Mouse (Mus musculus): Measurements from ENCODE around the gene Gm11214. TPM values are rescaled to one million over a fixed set of nuclear protein-coding genes. Genes with fewer than 3 reads are reported as not detected.

Gm11214 gene
- total and polyA plus RNA-seq, 3 experiments = 0.67 TPM; not detected in 2

DNA sequence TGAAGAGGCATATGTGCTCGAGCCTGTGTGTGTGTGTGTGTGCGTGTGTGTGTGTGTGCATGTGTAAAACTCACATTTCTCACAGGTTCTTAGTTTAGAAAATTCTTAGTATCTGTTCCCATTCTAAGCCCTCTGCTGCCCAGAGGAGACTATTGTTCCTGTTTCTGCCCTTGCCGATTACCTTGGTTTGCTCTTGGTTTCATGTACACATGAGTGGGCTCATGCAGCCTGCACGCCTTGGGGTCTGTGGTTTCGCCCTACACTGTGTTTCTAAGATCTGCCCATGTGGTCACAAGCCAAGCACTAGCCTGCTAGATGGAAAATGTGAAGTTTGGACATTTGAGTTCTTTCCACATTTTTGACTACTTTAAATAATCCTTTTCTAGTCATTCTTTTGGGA is 48.7 kb upstream of the Gm11214 start (continued):
- TF ChIP-seq NRF1 (IDR thresholded peaks at IDR 0.05; ENCODE audit: low read depth, low read length) (no peak), CHD2 (IDR thresholded peaks at IDR 0.05; ENCODE audit: low read length) (no peak), ELF1 (IDR thresholded peaks at IDR 0.05; ENCODE audit: low read depth, low read length) (no peak), POLR2A (IDR thresholded peaks at IDR 0.05; ENCODE audit: low read depth, low read length) (no peak), USF2 (conservative IDR thresholded peaks at IDR 0.05; ENCODE audit: low read depth, low read length) (no peak), GABPA (IDR thresholded peaks at IDR 0.05; ENCODE audit: insufficient replicate concordance, low read depth, low read length) (no peak)

DNA sequence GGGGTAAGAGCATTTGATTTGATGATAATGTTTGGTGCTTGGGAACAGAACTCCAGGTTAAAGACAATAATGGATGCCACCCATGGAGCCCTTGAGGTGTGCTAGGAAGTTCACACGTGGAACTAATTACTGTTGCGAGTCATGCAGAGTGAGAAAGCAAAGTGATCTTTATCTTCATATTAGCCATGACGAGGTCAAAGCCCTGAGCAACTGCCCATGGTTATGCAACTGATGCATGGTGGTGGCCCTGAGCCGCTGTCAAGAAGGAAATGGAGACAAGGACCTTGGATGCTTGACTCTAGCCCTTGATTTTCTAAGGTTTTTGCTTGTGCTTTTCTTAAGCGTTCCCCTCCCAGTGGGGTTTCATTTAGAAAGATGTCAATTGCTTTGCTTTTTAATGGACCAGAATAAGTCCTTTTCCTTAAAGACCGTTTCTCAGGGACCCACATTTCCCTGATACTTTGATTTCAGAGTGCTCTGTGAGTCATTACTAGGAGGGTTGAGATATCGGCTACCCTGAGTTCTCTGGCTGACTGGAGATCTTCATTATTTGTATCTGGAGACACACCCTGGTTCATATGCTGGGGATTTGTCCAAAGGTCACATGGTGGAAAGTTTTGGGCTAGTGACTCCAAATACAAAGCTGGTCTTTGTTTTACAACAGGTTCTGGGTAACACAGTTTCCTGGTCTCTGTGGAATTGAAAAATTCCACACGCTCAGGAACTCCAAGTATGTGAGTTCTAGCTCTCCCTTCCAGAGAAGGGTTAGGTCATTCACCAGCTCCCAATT is 47.4 kb upstream of the Gm11214 start:
- dilution Hi-C loops (cut with MboI; ENCODE audit: extremely low pct_ligation_motif_present, extremely low pct_unique_long_range_greater_than_20kb, low sequenced_read_pairs) = no loop called here

DNA sequence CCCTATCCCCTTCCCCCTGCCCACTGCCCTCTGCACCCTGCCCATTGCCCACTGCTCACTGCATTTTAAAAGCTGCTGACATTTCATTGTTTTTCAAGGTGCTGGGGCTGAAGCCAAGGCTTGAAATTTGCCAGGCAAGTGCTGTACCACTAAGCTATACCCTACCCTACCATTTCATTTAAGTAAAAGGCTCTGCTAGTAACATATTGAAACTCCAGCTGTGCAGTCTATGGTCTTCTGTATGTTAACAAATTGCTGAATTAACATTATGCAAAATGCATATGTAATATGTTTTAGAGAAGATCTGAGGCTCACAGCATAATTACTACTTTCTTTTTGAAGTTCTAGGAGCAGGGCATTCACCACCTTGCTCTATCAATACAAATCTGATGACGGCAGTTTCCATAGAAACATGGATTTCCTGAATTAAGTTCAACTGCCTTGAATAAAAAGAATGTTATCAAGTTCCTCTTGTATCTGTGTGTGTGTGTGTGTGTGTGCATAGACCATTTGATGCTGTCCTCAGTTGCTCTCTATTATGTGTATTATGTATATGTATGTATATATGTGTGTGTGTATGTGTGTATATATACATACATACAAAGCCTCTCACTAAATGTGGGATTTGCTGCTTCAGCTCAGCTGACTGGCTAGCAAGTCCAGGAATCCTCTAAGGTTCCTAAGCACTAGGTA is 43.2 kb upstream of the Gm11214 start:
- TF ChIP-seq MXI1 (IDR thresholded peaks at IDR 0.05; ENCODE audit: low read depth, low read length) = no peak
- no peak for TF ChIP-seq HCFC1 (IDR thresholded peaks at IDR 0.05; ENCODE audit: low read depth, low read length)
- TF ChIP-seq ZMIZ1 (IDR thresholded peaks at IDR 0.05; ENCODE audit: low read depth, low read length) = no peak
- no peak for TF ChIP-seq ZNF384 (IDR thresholded peaks at IDR 0.05; ENCODE audit: low read depth, low read length)
- no peak for TF ChIP-seq ELF1 (IDR thresholded peaks at IDR 0.05; ENCODE audit: low read depth, low read length)
- no peak for TF ChIP-seq RCOR1 (conservative IDR thresholded peaks at IDR 0.05; ENCODE audit: low read depth, low read length)
- no peak for TF ChIP-seq NELFE (IDR thresholded peaks at IDR 0.05; ENCODE audit: low read depth, low read length)
- no peak for TF ChIP-seq USF1 (IDR thresholded peaks at IDR 0.05; ENCODE audit: low read depth, low read length)
- TF ChIP-seq ZKSCAN1 (IDR thresholded peaks at IDR 0.05; ENCODE audit: borderline replicate concordance, low read depth, low read length) = no peak
- TF ChIP-seq MYC (IDR thresholded peaks at IDR 0.05; ENCODE audit: low read depth, low read length) = no peak
- no peak for TF ChIP-seq TCF12 (IDR thresholded peaks at IDR 0.05; ENCODE audit: low read depth, low read length)
- no peak for DNase-seq (ENCODE audit: extremely low read depth)
- no peak overlapping the region for H3K9ac ChIP-seq (ENCODE audit: insufficient read depth, low read depth)
- dilution Hi-C loops (cut with MboI; ENCODE audit: extremely low pct_ligation_motif_present, extremely low pct_unique_long_range_greater_than_20kb, low sequenced_read_pairs) = no loop called here
- no peak overlapping the region for H3K4me3 ChIP-seq (replicated peaks in 1 of 3; ENCODE audit: low read depth in 2 of 3, low read length in 2 of 3, poor library complexity in 1 of 3)
- H3K27me3 ChIP-seq (replicated peaks) = no peaks in the 10 kb centered on the region
- H3K4me1 ChIP-seq (ENCODE audit: control insufficient read depth in 1 of 2, insufficient read depth in 2 of 2) = peaks cover 7 to 25% of the 10 kb centered on the region in 2 experiments
- H3K4me2 ChIP-seq (ENCODE audit: insufficient read depth, low read depth, poor library complexity, severe bottlenecking) = no peak overlapping the region
- no peaks in the 10 kb centered on the region for H3K79me2 ChIP-seq (replicated peaks; ENCODE audit: control insufficient read depth, extremely low read depth, insufficient read depth, poor library complexity, severe bottlenecking)
- H3K36me3 ChIP-seq (replicated peaks in 1 of 2; ENCODE audit: control insufficient read depth in 1 of 2, insufficient read depth in 1 of 2, low read length in 1 of 2) = peaks cover 0 to 3% of the 10 kb centered on the region in 2 experiments
- H3K27ac ChIP-seq (ENCODE audit: insufficient read depth, low read depth) = no peak overlapping the region
- in situ Hi-C loops (cut with MboI; ENCODE audit: low pct_ligation_motif_present, low pct_unique_long_range_greater_than_20kb, low sequenced_read_pairs) = no loop called here
- H3K9me3 ChIP-seq (replicated peaks; ENCODE audit: low read length) = no peaks in the 10 kb centered on the region

More for the DNA sequence above, 47.4 kb upstream of the Gm11214 start:
- Histone ChIP-seq H3K9ac (ENCODE audit: insufficient read depth, low read depth) (no peak overlapping the region), H3K27me3 (replicated peaks) (no peaks in the 10 kb centered on the region), H3K79me2 (replicated peaks; ENCODE audit: control insufficient read depth, extremely low read depth, insufficient read depth, poor library complexity, severe bottlenecking) (no peaks in the 10 kb centered on the region), H3K9me3 (replicated peaks; ENCODE audit: low read length) (no peaks in the 10 kb centered on the region), H3K36me3 (replicated peaks in 1 of 2; ENCODE audit: control insufficient read depth in 1 of 2, insufficient read depth in 1 of 2, low read length in 1 of 2) (peaks cover 0 to 3% of the 10 kb centered on the region in 2 experiments), H3K4me1 (ENCODE audit: control insufficient read depth in 1 of 2, insufficient read depth in 2 of 2) (peaks cover 11 to 17% of the 10 kb centered on the region in 2 experiments; a peak in 3 of 4 replicates), H3K4me3 (replicated peaks in 1 of 3; ENCODE audit: low read depth in 2 of 3, low read length in 2 of 3, poor library complexity in 1 of 3) (no peak overlapping the region), H3K4me2 (ENCODE audit: insufficient read depth, low read depth, poor library complexity, severe bottlenecking) (no peak overlapping the region), H3K27ac (ENCODE audit: insufficient read depth, low read depth) (no peak overlapping the region)
- DNase-seq (ENCODE audit: extremely low read depth) = no peak
- TF ChIP-seq MXI1 (IDR thresholded peaks at IDR 0.05; ENCODE audit: low read depth, low read length) = no peak
- no peak for TF ChIP-seq GABPA (IDR thresholded peaks at IDR 0.05; ENCODE audit: insufficient replicate concordance, low read depth, low read length)
- TF ChIP-seq SIN3A (IDR thresholded peaks at IDR 0.05; ENCODE audit: low read length) = no peak
- no peak for TF ChIP-seq ELF1 (IDR thresholded peaks at IDR 0.05; ENCODE audit: low read depth, low read length)
- TF ChIP-seq MYC (IDR thresholded peaks at IDR 0.05; ENCODE audit: low read depth, low read length) = no peak
- no peak for TF ChIP-seq EP300 (IDR thresholded peaks at IDR 0.05; ENCODE audit: low read length)
- no peak for TF ChIP-seq MAFK (IDR thresholded peaks at IDR 0.05; ENCODE audit: insufficient replicate concordance, low read length)
- no peak for TF ChIP-seq JUN (IDR thresholded peaks at IDR 0.05; ENCODE audit: insufficient read depth, low read depth, low read length)
- TF ChIP-seq MAX (IDR thresholded peaks at IDR 0.05; ENCODE audit: low read length) = no peak
- TF ChIP-seq RCOR1 (conservative IDR thresholded peaks at IDR 0.05; ENCODE audit: low read depth, low read length) = no peak
- TF ChIP-seq USF1 (IDR thresholded peaks at IDR 0.05; ENCODE audit: low read depth, low read length) = no peak
- TF ChIP-seq BHLHE40 (IDR thresholded peaks at IDR 0.05; ENCODE audit: low read depth, low read length) = no peak
- no peak for TF ChIP-seq HCFC1 (IDR thresholded peaks at IDR 0.05; ENCODE audit: low read depth, low read length)
- TF ChIP-seq TCF12 (IDR thresholded peaks at IDR 0.05; ENCODE audit: low read depth, low read length) = no peak
- TF ChIP-seq POLR2AphosphoS2 (IDR thresholded peaks at IDR 0.05; ENCODE audit: low read depth, low read length) = no peak
- no peak for TF ChIP-seq NELFE (IDR thresholded peaks at IDR 0.05; ENCODE audit: low read depth, low read length)
- TF ChIP-seq UBTF (IDR thresholded peaks at IDR 0.05; ENCODE audit: low read depth, low read length) = no peak
- TF ChIP-seq SMC3 (IDR thresholded peaks at IDR 0.05; ENCODE audit: low read depth, low read length) = no peak
- TF ChIP-seq E2F4 (IDR thresholded peaks at IDR 0.05; ENCODE audit: insufficient replicate concordance, low read depth, low read length) = no peak
- no peak for TF ChIP-seq MAZ (IDR thresholded peaks at IDR 0.05; ENCODE audit: low read depth, low read length)
- in situ Hi-C loops (cut with MboI; ENCODE audit: low pct_ligation_motif_present, low pct_unique_long_range_greater_than_20kb, low sequenced_read_pairs) = no loop called here
